Mouse (Mus musculus): ENCODE results near the gene Rabgef1.

GRCm38 (mm10) chr5:130193760-130194159 lies 22.2 kb downstream of the Rabgef1 start:
- TF ChIP-seq CTCF (IDR thresholded peaks at IDR 0.05; ENCODE audit: extremely low read depth, insufficient read depth, insufficient read length, insufficient replicate concordance) (no peak), POLR2A (IDR thresholded peaks at IDR 0.05; ENCODE audit: low read depth, low read length) (no peak)
